Mouse (Mus musculus) forebrain, embryonic 15.5 days (tissue): ENCODE data around the gene Arhgap22. TPM values are rescaled to one million over a fixed set of nuclear protein-coding genes. Genes with fewer than 3 reads are reported as not detected.
A peak's percentile ranks its signal among the peaks of the same experiment; 100 is the strongest.

Experiments used
- ATAC-seq: fragments of 200-750 bp; cut with Nextera tagmentation; replicated peaks from 2 replicates; pipeline ENCODE4 v1.8.0; 2017; ENCODE audit warnings: mild to moderate bottlenecking, moderate TSS enrichment, moderate library complexity
- H3K27ac ChIP-seq: fragments of 300-500 bp; sonication (generic); replicated peaks from 2 replicates; pipeline ENCODE4 v1.5.1; 2015; ENCODE audit warnings: mild to moderate bottlenecking, inconsistent platforms
- H3K27me3 ChIP-seq: fragments of 300-500 bp; sonication (generic); 2 replicates; pipeline ENCODE4 v1.6.1; 2015; ENCODE audit warnings: inconsistent platforms
- H3K36me3 ChIP-seq: fragments of 300-500 bp; sonication (generic); 2 replicates; pipeline ENCODE4 v1.6.1; 2015; ENCODE audit warnings: mild to moderate bottlenecking, inconsistent platforms
- H3K4me1 ChIP-seq: fragments of 300-500 bp; sonication (generic); 2 replicates; pipeline ENCODE4 v1.6.1; 2015; ENCODE audit warnings: inconsistent platforms
- H3K4me2 ChIP-seq: fragments of 300-500 bp; sonication (generic); replicated peaks from 2 replicates; pipeline ENCODE4 v1.6.1; 2015; ENCODE audit warnings: mild to moderate bottlenecking, inconsistent platforms
- H3K4me3 ChIP-seq: fragments of 300-500 bp; sonication (generic); 2 replicates; pipeline ENCODE4 v1.5.1; 2015; ENCODE audit warnings: mild to moderate bottlenecking, inconsistent platforms
- H3K9ac ChIP-seq: fragments of 300-500 bp; sonication (generic); replicated peaks from 2 replicates; pipeline ENCODE4 v1.6.1; 2015; ENCODE audit warnings: mild to moderate bottlenecking, inconsistent platforms
- H3K9me3 ChIP-seq: fragments of 300-500 bp; sonication (generic); 2 replicates; pipeline ENCODE4 v1.6.1; 2016; ENCODE audit warnings: inconsistent platforms
- WGBS: fragments of 180-500 bp; shearing (Covaris S2); methylation state at CpG from one replicate; pipeline ENCODE4 v1.1.7; 2015; ENCODE audit warnings: mixed read lengths; 5-methylcytosine and 5-hydroxymethylcytosine counted together
- polyA plus RNA-seq: library from polyadenylated mRNA; unstranded; fragments of >200 nt; fragmentation: Nextera tagmentation; extraction: Ambion mirVana; gene quantifications from 2 replicates; pipeline ENCODE4 v1.2.1, GENCODE M21; 2015

The Arhgap22 gene
- polyA plus RNA-seq, 1 experiment from 2014 or later = 1.4 TPM

GRCm38 (mm10) chr14:33362807-33363206, 149.0 kb downstream of the Arhgap22 start:
- 63% methylated on average over 10 of the region's 10 CpGs for WGBS
- H3K36me3 ChIP-seq = no peaks in the 10 kb centered on the region
- H3K4me3 ChIP-seq = no peak overlapping the region

DNA sequence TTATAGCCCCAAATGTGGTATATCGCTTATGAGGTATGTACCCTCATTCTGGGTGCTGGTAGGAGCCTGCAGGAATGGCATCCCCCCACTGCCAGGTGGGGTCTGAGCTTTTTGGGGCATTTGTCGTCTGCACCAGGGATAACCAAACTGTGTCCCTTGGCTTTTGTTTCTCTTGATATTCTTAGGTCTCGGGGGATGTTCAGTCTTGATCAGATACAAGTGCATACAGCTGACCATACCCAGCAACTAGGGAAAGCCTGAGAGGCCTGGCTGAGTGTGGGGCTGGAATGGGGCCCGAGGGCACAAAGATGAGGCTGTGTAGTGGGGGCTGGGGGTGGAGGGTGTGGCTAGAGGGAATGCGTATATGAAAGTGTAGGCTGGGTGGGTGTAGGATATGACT, 149.8 kb downstream of the Arhgap22 start:
- Histone ChIP-seq H3K9ac (no peak overlapping the region), H3K9me3 (no peaks in the 10 kb centered on the region), H3K4me1 (peaks cover 6% of the 10 kb centered on the region), H3K36me3 (no peaks in the 10 kb centered on the region), H3K27me3 (no peaks in the 10 kb centered on the region), H3K4me3 (no peak overlapping the region), H3K4me2 (no peak overlapping the region), H3K27ac (no peak overlapping the region)
- 91% methylated on average over 5 of the region's 5 CpGs for whole genome bisulfite sequencing
- ATAC-seq = no peak

More at GRCm38 (mm10) chr14:33362807-33363206, 149.0 kb downstream of the Arhgap22 start:
- H3K9ac ChIP-seq = no peak overlapping the region
- H3K9me3 ChIP-seq = no peaks in the 10 kb centered on the region
- H3K4me2 ChIP-seq = no peak overlapping the region
- no peak for ATAC-seq
- no peak overlapping the region for H3K27ac ChIP-seq
- H3K27me3 ChIP-seq = no peaks in the 10 kb centered on the region
- peaks cover 7% of the 10 kb centered on the region for H3K4me1 ChIP-seq

- no peaks in the 10 kb centered on the region for H3K36me3 ChIP-seq
- no peak overlapping the region for H3K9ac ChIP-seq
- no peak overlapping the region for H3K27ac ChIP-seq
- ATAC-seq = no peak
- H3K4me2 ChIP-seq = no peak overlapping the region
- no peaks in the 10 kb centered on the region for H3K9me3 ChIP-seq
- WGBS = 90% methylated on average over 2 of the region's 2 CpGs
- H3K4me3 ChIP-seq = no peak overlapping the region
- no peaks in the 10 kb centered on the region for H3K27me3 ChIP-seq
- H3K4me1 ChIP-seq = peaks cover 6% of the 10 kb centered on the region
Observed at GRCm38 (mm10) chr14:33364061-33364460, 150.2 kb downstream of the Arhgap22 start.

- no peak overlapping the region for H3K27ac ChIP-seq
- no peaks in the 10 kb centered on the region for H3K9me3 ChIP-seq
Observed at GRCm38 (mm10) chr14:33366891-33367777, 153.3 kb downstream of the Arhgap22 start.

DNA sequence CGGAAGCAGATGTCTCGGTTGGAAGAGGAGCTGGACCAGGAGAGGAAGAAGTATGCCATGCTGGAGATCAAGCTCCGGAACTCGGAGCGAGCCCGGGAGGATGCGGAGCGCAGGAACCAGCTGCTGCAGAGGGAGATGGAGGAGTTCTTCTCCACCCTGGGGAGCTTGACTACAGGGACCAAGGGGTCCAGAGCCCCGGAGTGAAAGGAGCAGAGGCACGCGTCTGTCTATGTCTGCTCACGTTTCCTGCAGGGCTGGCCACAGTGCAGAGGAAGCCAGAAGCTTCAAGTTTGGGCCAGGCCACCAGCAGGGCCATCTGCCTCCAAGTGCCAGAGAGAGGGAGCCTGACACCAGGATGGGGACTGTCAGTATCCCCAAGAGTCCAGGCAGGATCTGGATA, 155.5 kb downstream of the Arhgap22 start:
- peaks cover 9% of the 10 kb centered on the region for H3K4me1 ChIP-seq
- H3K4me2 ChIP-seq = no peak overlapping the region
- H3K27me3 ChIP-seq = no peaks in the 10 kb centered on the region
- H3K36me3 ChIP-seq = no peaks in the 10 kb centered on the region
- no peak overlapping the region for H3K9ac ChIP-seq
- 88% methylated on average over 12 of the region's 12 CpGs for WGBS
- no peaks in the 10 kb centered on the region for H3K9me3 ChIP-seq
- no peak overlapping the region for H3K27ac ChIP-seq
- no peak for ATAC-seq
- no peak overlapping the region for H3K4me3 ChIP-seq

More at GRCm38 (mm10) chr14:33366891-33367777, 153.3 kb downstream of the Arhgap22 start:
- no peak overlapping the region for H3K9ac ChIP-seq
- H3K36me3 ChIP-seq = no peaks in the 10 kb centered on the region
- peaks cover 9% of the 10 kb centered on the region for H3K4me1 ChIP-seq
- H3K27me3 ChIP-seq = no peaks in the 10 kb centered on the region
- H3K4me2 ChIP-seq = no peak overlapping the region
- 72% methylated on average over 30 of the region's 30 CpGs for WGBS
- no peak overlapping the region for H3K4me3 ChIP-seq
- ATAC-seq = no peak

- 17% methylated on average over 7 of the region's 7 CpGs for WGBS
- H3K36me3 ChIP-seq = no peaks in the 10 kb centered on the region
- H3K9ac ChIP-seq = no peak overlapping the region
- H3K4me3 ChIP-seq = no peak overlapping the region
- H3K27ac ChIP-seq = no peak overlapping the region
- no peaks in the 10 kb centered on the region for H3K9me3 ChIP-seq
- no peak for ATAC-seq
- H3K4me2 ChIP-seq = no peak overlapping the region
- peaks cover 9% of the 10 kb centered on the region for H3K4me1 ChIP-seq
- no peaks in the 10 kb centered on the region for H3K27me3 ChIP-seq
Observed at GRCm38 (mm10) chr14:33370056-33370455, 156.2 kb downstream of the Arhgap22 start.

- H3K4me1 ChIP-seq = peaks cover 9% of the 10 kb centered on the region
- H3K9ac ChIP-seq = no peak overlapping the region
- WGBS = 20% methylated on average over 3 of the region's 3 CpGs
- no peak overlapping the region for H3K4me3 ChIP-seq
- no peaks in the 10 kb centered on the region for H3K9me3 ChIP-seq
- H3K27me3 ChIP-seq = no peaks in the 10 kb centered on the region
- peak; percentile 49 for ATAC-seq
- H3K36me3 ChIP-seq = no peaks in the 10 kb centered on the region
- H3K4me2 ChIP-seq = no peak overlapping the region
- no peak overlapping the region for H3K27ac ChIP-seq
Observed at GRCm38 (mm10) chr14:33371248-33371647, 157.4 kb downstream of the Arhgap22 start.

- H3K9me3 ChIP-seq = no peaks in the 10 kb centered on the region
- H3K4me1 ChIP-seq = 0 out of 2 replicates have a peak, but pooled peaks cover 3% of the 10 kb centered on the region
- H3K9ac ChIP-seq = no peak overlapping the region
- WGBS = 50% methylated on average over 1 of the region's 1 CpGs
- no peaks in the 10 kb centered on the region for H3K36me3 ChIP-seq
- ATAC-seq = no peak
- no peak overlapping the region for H3K4me3 ChIP-seq
- no peaks in the 10 kb centered on the region for H3K27me3 ChIP-seq
- no peak overlapping the region for H3K4me2 ChIP-seq
- H3K27ac ChIP-seq = no peak overlapping the region
Observed at GRCm38 (mm10) chr14:33373271-33373670, 159.4 kb downstream of the Arhgap22 start.

- H3K27ac ChIP-seq = no peak overlapping the region
- no peak overlapping the region for H3K4me2 ChIP-seq
- no peak overlapping the region for H3K9ac ChIP-seq
- ATAC-seq = no peak
- H3K9me3 ChIP-seq = no peaks in the 10 kb centered on the region
- H3K4me1 ChIP-seq = 0 out of 2 replicates have a peak, but pooled peaks cover 3% of the 10 kb centered on the region
- H3K27me3 ChIP-seq = no peaks in the 10 kb centered on the region
- 78% methylated on average over 1 of the region's 1 CpGs for WGBS
- H3K36me3 ChIP-seq = no peaks in the 10 kb centered on the region
- H3K4me3 ChIP-seq = no peak overlapping the region
Observed at GRCm38 (mm10) chr14:33374089-33374488, 160.3 kb downstream of the Arhgap22 start.

DNA sequence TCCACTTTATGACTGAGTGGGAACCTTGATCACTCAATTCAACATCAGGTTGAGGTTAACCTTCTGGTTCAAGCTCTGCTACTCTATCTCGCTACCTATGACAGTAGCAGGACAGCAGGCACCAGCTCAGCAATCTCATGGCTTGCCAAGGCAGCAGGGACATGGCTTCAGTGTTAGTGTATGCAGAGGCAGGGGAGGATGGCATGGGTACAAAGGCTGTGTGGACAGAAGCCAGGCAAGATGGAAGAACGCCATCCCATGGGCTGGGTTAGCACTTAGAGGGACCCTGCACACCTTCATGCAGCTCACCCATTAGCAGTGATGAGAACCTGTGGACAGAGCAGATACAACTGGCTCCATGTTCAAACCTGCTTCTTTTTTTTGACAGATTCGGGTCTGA, 163.4 kb downstream of the Arhgap22 start:
- Histone ChIP-seq H3K4me2 (no peak overlapping the region), H3K27me3 (no peaks in the 10 kb centered on the region), H3K9me3 (no peaks in the 10 kb centered on the region), H3K36me3 (peaks cover 9% of the 10 kb centered on the region), H3K4me3 (no peak overlapping the region), H3K4me1 (no peaks in the 10 kb centered on the region), H3K9ac (no peak overlapping the region), H3K27ac (no peak overlapping the region)
- no peak for ATAC-seq
- 92% methylated on average over 3 of the region's 3 CpGs for WGBS

GRCm38 (mm10) chr14:33378723-33379122, 164.9 kb downstream of the Arhgap22 start:
- Histone ChIP-seq H3K36me3 (peaks cover 12% of the 10 kb centered on the region), H3K27me3 (no peaks in the 10 kb centered on the region), H3K4me1 (no peaks in the 10 kb centered on the region), H3K9me3 (no peaks in the 10 kb centered on the region), H3K4me2 (no peak overlapping the region), H3K9ac (no peak overlapping the region), H3K27ac (no peak overlapping the region), H3K4me3 (no peak overlapping the region)
- no peak for ATAC-seq
- 35% methylated on average over 5 of the region's 5 CpGs for WGBS

DNA sequence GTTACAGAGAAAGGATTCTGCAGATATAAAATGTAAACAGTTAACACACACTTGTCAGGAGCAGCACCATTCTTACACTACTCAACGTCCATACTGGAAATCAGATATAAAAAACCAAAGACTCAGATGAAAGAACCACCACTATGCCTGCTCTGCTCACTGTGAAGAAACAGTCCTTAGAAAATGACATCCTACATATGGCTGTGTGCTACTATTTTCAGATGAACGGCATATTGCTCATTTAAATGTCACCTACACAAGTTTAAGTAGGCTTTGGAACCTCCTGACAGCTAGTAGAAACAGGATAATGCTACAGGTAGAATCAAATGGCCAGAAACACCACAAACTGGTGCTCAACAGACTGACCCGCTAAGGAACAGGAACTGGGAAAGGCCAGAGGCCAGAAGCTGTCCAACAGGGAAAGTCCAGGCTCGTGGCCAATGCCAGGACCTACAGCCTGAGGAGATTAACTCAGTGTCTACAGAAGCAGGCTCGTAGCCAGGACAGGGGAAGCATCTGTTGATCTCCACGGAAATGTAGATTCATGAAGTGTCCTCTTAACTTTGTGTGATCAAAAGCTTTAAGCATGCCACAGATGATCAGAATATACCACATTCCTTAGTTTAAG, 167.1 kb downstream of the Arhgap22 start:
- 85% methylated on average over 6 of the region's 6 CpGs for WGBS
- Histone ChIP-seq H3K27ac (no peak overlapping the region), H3K36me3 (peaks cover 22% of the 10 kb centered on the region)

More for the DNA sequence above, 167.1 kb downstream of the Arhgap22 start:
- no peak overlapping the region for H3K4me2 ChIP-seq
- H3K9me3 ChIP-seq = no peaks in the 10 kb centered on the region
- H3K4me1 ChIP-seq = no peaks in the 10 kb centered on the region
- no peak overlapping the region for H3K9ac ChIP-seq
- ATAC-seq = no peak
- H3K27me3 ChIP-seq = no peaks in the 10 kb centered on the region
- no peak overlapping the region for H3K4me3 ChIP-seq
